11 mouse cellular contexts compared by ENCODE assay signal in the genomic region with DNA sequence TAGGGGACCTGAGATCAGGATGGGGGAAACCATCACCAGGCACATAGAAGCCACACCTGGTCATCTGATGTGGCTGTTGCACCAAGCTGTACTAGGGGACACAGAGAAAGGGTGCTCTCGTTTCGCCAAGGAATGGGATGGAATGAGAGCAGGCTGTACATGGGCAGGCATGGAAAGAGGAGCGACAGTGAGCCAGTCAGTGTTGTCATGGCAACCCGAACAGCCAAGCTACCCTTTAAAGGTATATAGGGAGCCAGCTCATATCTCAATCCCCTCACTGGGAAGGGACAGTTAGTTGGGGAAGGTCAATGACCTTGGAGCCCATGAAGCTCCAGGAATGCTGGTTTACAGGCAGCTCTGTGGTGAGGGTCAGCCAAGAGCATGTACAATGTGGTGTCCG.
"Had no signal": no experiment of that assay in that cellular context is flagged by ENCODE, and none has a peak within 500 bp of the region (broad histone marks: within the 10 kb centered on the region; RNA-seq: fewer than 3 reads in every experiment).

No protein-coding gene starts in this region.

- DNase-seq: kidney, adult 2 months; kidney, postnatal 14 days; lung, adult 18-20 months; thymus, postnatal 36 days had no signal

- H3K4me3 ChIP-seq: kidney, embryonic 15.5 days; limb, embryonic 13.5 days; midbrain, embryonic 12.5 days; myocyte; neural tube, embryonic 15.5 days; stomach, embryonic 15.5 days had no signal

- H3K9ac ChIP-seq: kidney, embryonic 15.5 days; limb, embryonic 13.5 days; liver, embryonic 14.5 days; midbrain, embryonic 12.5 days; neural tube, embryonic 15.5 days; stomach, embryonic 15.5 days had no signal

- H3K27ac ChIP-seq: kidney, embryonic 15.5 days; limb, embryonic 13.5 days; liver, embryonic 14.5 days; midbrain, embryonic 12.5 days; neural tube, embryonic 15.5 days; stomach, embryonic 15.5 days had no signal

- H3K4me2 ChIP-seq: kidney, embryonic 15.5 days; limb, embryonic 13.5 days; midbrain, embryonic 12.5 days; neural tube, embryonic 15.5 days; stomach, embryonic 15.5 days had no signal

- H3K27me3 ChIP-seq: kidney, embryonic 15.5 days; limb, embryonic 13.5 days; midbrain, embryonic 12.5 days; neural tube, embryonic 15.5 days; stomach, embryonic 15.5 days had no signal

- H3K4me1 ChIP-seq: kidney, embryonic 15.5 days; limb, embryonic 13.5 days; stomach, embryonic 15.5 days had no signal

- H3K36me3 ChIP-seq: kidney, embryonic 15.5 days; limb, embryonic 13.5 days; stomach, embryonic 15.5 days had no signal

- H3K9me3 ChIP-seq: kidney, embryonic 15.5 days; limb, embryonic 13.5 days; midbrain, embryonic 12.5 days; neural tube, embryonic 15.5 days; stomach, embryonic 15.5 days had no signal
